ENCODE assay signal across 8 mouse cellular contexts in genomic region chr11:88862355-88862754, GRCm38 (mm10). TPM values are rescaled to one million over a fixed set of nuclear protein-coding genes. Genes with fewer than 3 reads are reported as not detected.
DNase-seq lines count a peak whose midpoint lies in the region; ATAC-seq lines count a peak whose summit lies in the region.
"Had no signal": no experiment of that assay in that cellular context is flagged by ENCODE, and none has a peak within 500 bp of the region (broad histone marks: within the 10 kb centered on the region; RNA-seq: fewer than 3 reads in every experiment).

No protein-coding gene starts in this region.

- no peak for ATAC-seq in lung, embryonic 16.5 days (ENCODE audit: low read depth)
- no peak for ATAC-seq in forebrain, embryonic 14.5 days
- no peak for ATAC-seq in liver, embryonic 12.5 days

- peak overlapping the region; percentile 97 for H3K4me2 ChIP-seq in lung, embryonic 16.5 days (ENCODE audit: low read depth, low read length)
- peak overlapping the region; percentile 98 for H3K4me2 ChIP-seq in forebrain, embryonic 14.5 days (ENCODE audit: low read length)
- peak overlapping the region; percentile 97 for H3K4me2 ChIP-seq in liver, embryonic 12.5 days

- peaks cover 26% of the 10 kb centered on the region for H3K4me1 ChIP-seq in lung, embryonic 16.5 days (replicated peaks; ENCODE audit: control insufficient read depth, insufficient read depth, low read length)
- H3K4me1 ChIP-seq in forebrain, embryonic 14.5 days (ENCODE audit: control insufficient read depth, insufficient read depth, low read length) = peaks cover 9% of the 10 kb centered on the region
- H3K4me1 ChIP-seq in liver, embryonic 12.5 days = peaks cover 44% of the 10 kb centered on the region

- WGBS in lung, embryonic 16.5 days = 87% methylated on average over 2 of the region's 2 CpGs
- WGBS in forebrain, embryonic 14.5 days = 92% methylated on average over 2 of the region's 2 CpGs
- 65% methylated on average over 2 of the region's 2 CpGs for WGBS in liver, embryonic 12.5 days (ENCODE audit: insufficient replicate concordance)

- H3K27ac ChIP-seq in lung, embryonic 16.5 days (ENCODE audit: low read length) = no peak overlapping the region
- no peak overlapping the region for H3K27ac ChIP-seq in forebrain, embryonic 14.5 days (ENCODE audit: low read depth, low read length)
- H3K27ac ChIP-seq in liver, embryonic 12.5 days = no peak overlapping the region

- no peaks in the 10 kb centered on the region for H3K36me3 ChIP-seq in lung, embryonic 16.5 days (ENCODE audit: control insufficient read depth, insufficient read depth, low read length)
- no peaks in the 10 kb centered on the region for H3K36me3 ChIP-seq in forebrain, embryonic 14.5 days (ENCODE audit: control insufficient read depth, insufficient read depth, low read length)
- 0 out of 2 replicates have a peak, but pooled peaks cover 7% of the 10 kb centered on the region for H3K36me3 ChIP-seq in liver, embryonic 12.5 days

- no peaks in the 10 kb centered on the region for H3K27me3 ChIP-seq in lung, embryonic 16.5 days (ENCODE audit: control insufficient read depth, insufficient read depth, low read depth, low read length)
- no peaks in the 10 kb centered on the region for H3K27me3 ChIP-seq in forebrain, embryonic 14.5 days (replicated peaks; ENCODE audit: control insufficient read depth, insufficient read depth, low read length)
- peaks cover 4% of the 10 kb centered on the region for H3K27me3 ChIP-seq in liver, embryonic 12.5 days (replicated peaks)

- intact Hi-C loops in left cerebral cortex, postnatal 10 days (cut with DNase I) = loop anchor here (5.0 kb wide), 1 partner anchor 90 kb away; no protein-coding TSS in a partner anchor

- H3K9ac ChIP-seq in lung, embryonic 16.5 days (ENCODE audit: low read length) = no peak overlapping the region
- H3K9ac ChIP-seq in forebrain, embryonic 14.5 days (ENCODE audit: low read length) = no peak overlapping the region
- no peak overlapping the region for H3K9ac ChIP-seq in liver, embryonic 12.5 days

- peak overlapping the region; percentile 83; the same call in 1 of the 2 replicates for H3K4me3 ChIP-seq in lung, embryonic 16.5 days (ENCODE audit: low read length)
- peak overlapping the region; percentile 63; the same call in 1 of the 2 replicates for H3K4me3 ChIP-seq in forebrain, embryonic 14.5 days (ENCODE audit: low read depth, low read length)
- peak overlapping the region; percentile 70 for H3K4me3 ChIP-seq in liver, embryonic 12.5 days

- no peak for DNase-seq in lung, postnatal 10 days
- no peak for DNase-seq in forebrain, embryonic 14.5 days (ENCODE audit: low spot score)
- no peak for DNase-seq in thymus, postnatal 4 days
- no peak for DNase-seq in left cerebral cortex, postnatal 10 days (ENCODE audit: extremely low spot score in 1 of 2, low spot score in 2 of 2)
- no peak for DNase-seq in right cerebral cortex, postnatal 10 days (ENCODE audit: low spot score in 2 of 2)
- DNase-seq: adrenal gland, postnatal 10 days had no signal

- H3K9me3 ChIP-seq in lung, embryonic 16.5 days (ENCODE audit: control insufficient read depth, low read length) = no peaks in the 10 kb centered on the region
- H3K9me3 ChIP-seq in forebrain, embryonic 14.5 days (replicated peaks; ENCODE audit: control insufficient read depth, low read length) = no peaks in the 10 kb centered on the region
- no peaks in the 10 kb centered on the region for H3K9me3 ChIP-seq in liver, embryonic 12.5 days (replicated peaks)

RNA-seq across cellular contexts. Expression of gene Akap1, which starts 2.0 kb away (rescaled TPM):
- polyA plus RNA-seq in lung, embryonic 16.5 days (2015; fragmentation: Nextera tagmentation; extraction: Ambion mirVana) = 19.0 and 19.3 TPM in 2 replicates
- 18.7 and 27.7 TPM in 2 replicates for polyA plus RNA-seq in forebrain, embryonic 14.5 days (2014; fragmentation: Nextera tagmentation; extraction: Ambion mirVana)
- 12.3 and 14.0 TPM in 2 replicates for polyA plus RNA-seq in liver, embryonic 12.5 days (2016; fragmentation: Nextera tagmentation; extraction: Ambion mirVana)
- 10 to 100 TPM; 43.6 to 47.6 TPM for total RNA-seq in left cerebral cortex, postnatal 10 days (2021)
